Mouse (Mus musculus): ENCODE measurements at regions not wholly inside any gene's neighbourhood (a gene's known extent, or its start where the extent isn't known, plus 50 kb on each side); places are given as distances from the start of the nearest gene placed in this dataset.
A peak's percentile ranks its signal among the peaks of the same experiment; 100 is the strongest.

GRCm38 (mm10) chr5:5956716-5957115, 207.6 kb upstream of the Steap1 start:
- no peaks in the 10 kb centered on the region for H3K4me1 ChIP-seq (ENCODE audit: control insufficient read depth, insufficient read depth, low read length)
- no peak overlapping the region for H3K27ac ChIP-seq (replicated peaks; ENCODE audit: low read depth, low read length)
- no peak for ATAC-seq (ENCODE audit: low FRiP score, low TSS enrichment)
- H3K9ac ChIP-seq (replicated peaks; ENCODE audit: low read length) = no peak overlapping the region
- H3K9me3 ChIP-seq (ENCODE audit: control insufficient read depth, low read length) = no peaks in the 10 kb centered on the region
- 88% methylated on average over 2 of the region's 2 CpGs for WGBS
- no peaks in the 10 kb centered on the region for H3K36me3 ChIP-seq (ENCODE audit: control insufficient read depth, insufficient read depth, low read length)
- H3K27me3 ChIP-seq (ENCODE audit: control insufficient read depth, insufficient read depth, low read length) = no peaks in the 10 kb centered on the region
- no peak overlapping the region for H3K4me2 ChIP-seq (ENCODE audit: low read length)
- H3K4me3 ChIP-seq (replicated peaks; ENCODE audit: low read depth, low read length) = no peak overlapping the region
- DNase-seq = no peak

DNA sequence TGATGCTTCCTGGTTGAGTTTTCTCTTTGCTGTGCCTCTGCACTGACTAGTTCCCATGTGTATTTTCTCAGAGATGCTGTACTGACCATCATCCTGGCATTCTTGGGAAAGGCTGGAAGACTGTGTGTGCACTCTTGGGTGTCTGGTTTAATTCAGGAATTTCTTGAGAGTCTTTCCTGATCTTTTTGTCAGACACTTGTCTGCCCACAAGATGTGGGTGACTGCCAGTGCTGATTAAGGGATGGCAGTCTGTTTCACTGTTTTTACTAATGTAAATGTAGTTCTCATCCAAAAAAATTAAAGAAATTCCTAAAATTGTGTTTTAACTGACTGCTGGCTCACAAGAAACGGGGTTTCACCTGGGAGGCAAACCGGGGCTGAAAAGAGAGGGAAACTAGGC, 206.7 kb upstream of the Steap1 start:
- Histone ChIP-seq H3K9ac (replicated peaks; ENCODE audit: low read length) (no peak overlapping the region), H3K4me1 (ENCODE audit: control insufficient read depth, insufficient read depth, low read length) (no peaks in the 10 kb centered on the region), H3K27ac (replicated peaks; ENCODE audit: low read depth, low read length) (no peak overlapping the region), H3K4me2 (ENCODE audit: low read length) (no peak overlapping the region), H3K36me3 (ENCODE audit: control insufficient read depth, insufficient read depth, low read length) (no peaks in the 10 kb centered on the region), H3K4me3 (replicated peaks; ENCODE audit: low read depth, low read length) (no peak overlapping the region), H3K9me3 (ENCODE audit: control insufficient read depth, low read length) (no peaks in the 10 kb centered on the region), H3K27me3 (ENCODE audit: control insufficient read depth, insufficient read depth, low read length) (no peaks in the 10 kb centered on the region)
- DNase-seq (no peak), ATAC-seq (ENCODE audit: low FRiP score, low TSS enrichment) (no peak)
- WGBS = 73% methylated on average over 2 of the region's 2 CpGs

GRCm38 (mm10) chr5:5925796-5926195, 176.7 kb upstream of the Steap1 start:
- 74% methylated on average over 3 of the region's 3 CpGs for WGBS
- no peak for ATAC-seq (ENCODE audit: low FRiP score, low TSS enrichment)
- no peaks in the 10 kb centered on the region for H3K36me3 ChIP-seq (ENCODE audit: control insufficient read depth, insufficient read depth, low read length)
- DNase-seq = no peak
- no peak overlapping the region for H3K4me3 ChIP-seq (replicated peaks; ENCODE audit: low read depth, low read length)
- no peaks in the 10 kb centered on the region for H3K9me3 ChIP-seq (ENCODE audit: control insufficient read depth, low read length)
- no peak overlapping the region; the same call in 1 of the 2 replicates for H3K27ac ChIP-seq (replicated peaks; ENCODE audit: low read depth, low read length)
- H3K4me2 ChIP-seq (ENCODE audit: low read length) = no peak overlapping the region
- H3K4me1 ChIP-seq (ENCODE audit: control insufficient read depth, insufficient read depth, low read length) = no peaks in the 10 kb centered on the region
- H3K9ac ChIP-seq (replicated peaks; ENCODE audit: low read length) = no peak overlapping the region
- no peaks in the 10 kb centered on the region for H3K27me3 ChIP-seq (ENCODE audit: control insufficient read depth, insufficient read depth, low read length)

DNA sequence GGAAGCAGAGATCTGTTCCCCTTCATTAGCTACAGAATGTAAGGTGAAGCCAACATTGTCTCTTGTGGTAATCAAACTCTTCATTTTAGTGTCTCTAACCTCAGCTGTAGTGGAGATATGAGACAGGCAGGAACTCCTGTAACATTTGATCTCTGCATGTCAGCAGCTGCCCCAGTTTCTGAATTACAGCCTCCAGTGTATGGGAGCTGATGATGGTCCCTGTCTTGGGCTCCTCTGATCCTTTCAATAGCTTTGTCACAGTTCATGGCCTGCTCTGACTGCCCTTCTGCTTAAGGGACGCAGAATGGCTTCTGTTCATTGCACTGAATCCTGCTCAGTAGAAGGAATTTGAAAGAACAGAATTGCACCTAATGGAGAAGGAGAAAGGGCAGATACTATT, 167.3 kb upstream of the Steap1 start:
- Histone ChIP-seq H3K27me3 (ENCODE audit: control insufficient read depth, insufficient read depth, low read length) (no peaks in the 10 kb centered on the region), H3K4me1 (ENCODE audit: control insufficient read depth, insufficient read depth, low read length) (no peaks in the 10 kb centered on the region), H3K9ac (replicated peaks; ENCODE audit: low read length) (no peak overlapping the region), H3K27ac (replicated peaks; ENCODE audit: low read depth, low read length) (no peak overlapping the region), H3K9me3 (ENCODE audit: control insufficient read depth, low read length) (no peaks in the 10 kb centered on the region), H3K36me3 (ENCODE audit: control insufficient read depth, insufficient read depth, low read length) (no peaks in the 10 kb centered on the region), H3K4me3 (replicated peaks; ENCODE audit: low read depth, low read length) (no peak overlapping the region), H3K4me2 (ENCODE audit: low read length) (no peak overlapping the region)
- ATAC-seq (ENCODE audit: low FRiP score, low TSS enrichment) = no peak
- 9% methylated on average over 1 of the region's 1 CpGs for WGBS
- no peak for DNase-seq

- H3K9ac ChIP-seq (replicated peaks; ENCODE audit: low read length) = no peak overlapping the region
- no peak overlapping the region for H3K4me3 ChIP-seq (replicated peaks; ENCODE audit: low read depth, low read length)
- WGBS = 80% methylated on average over 2 of the region's 2 CpGs
- H3K4me1 ChIP-seq (ENCODE audit: control insufficient read depth, insufficient read depth, low read length) = no peaks in the 10 kb centered on the region
- H3K27ac ChIP-seq (replicated peaks; ENCODE audit: low read depth, low read length) = no peak overlapping the region
- no peak for DNase-seq
- H3K36me3 ChIP-seq (ENCODE audit: control insufficient read depth, insufficient read depth, low read length) = no peaks in the 10 kb centered on the region
- no peaks in the 10 kb centered on the region for H3K27me3 ChIP-seq (ENCODE audit: control insufficient read depth, insufficient read depth, low read length)
- H3K4me2 ChIP-seq (ENCODE audit: low read length) = no peak overlapping the region
- ATAC-seq (ENCODE audit: low FRiP score, low TSS enrichment) = no peak
- H3K9me3 ChIP-seq (ENCODE audit: control insufficient read depth, low read length) = no peaks in the 10 kb centered on the region
Observed at GRCm38 (mm10) chr5:5889376-5889775, 140.2 kb upstream of the Steap1 start.

- WGBS = 85% methylated on average over 5 of the region's 5 CpGs
- Histone ChIP-seq H3K36me3 (ENCODE audit: control insufficient read depth, insufficient read depth, low read length) (no peaks in the 10 kb centered on the region), H3K9ac (replicated peaks; ENCODE audit: low read length) (no peak overlapping the region), H3K9me3 (ENCODE audit: control insufficient read depth, low read length) (no peaks in the 10 kb centered on the region), H3K4me3 (replicated peaks; ENCODE audit: low read depth, low read length) (no peak overlapping the region), H3K27ac (replicated peaks; ENCODE audit: low read depth, low read length) (no peak overlapping the region), H3K4me2 (ENCODE audit: low read length) (no peak overlapping the region), H3K4me1 (ENCODE audit: control insufficient read depth, insufficient read depth, low read length) (no peaks in the 10 kb centered on the region), H3K27me3 (ENCODE audit: control insufficient read depth, insufficient read depth, low read length) (no peaks in the 10 kb centered on the region)
- DNase-seq = no peak
- no peak for ATAC-seq (ENCODE audit: low FRiP score, low TSS enrichment)
Observed at GRCm38 (mm10) chr5:5873425-5873824, 124.3 kb upstream of the Steap1 start.

GRCm38 (mm10) chr5:5856146-5856724, 107.1 kb upstream of the Steap1 start:
- DNase-seq = no peak
- no peak overlapping the region for H3K4me2 ChIP-seq (ENCODE audit: low read length)
- no peak overlapping the region for H3K4me3 ChIP-seq (replicated peaks; ENCODE audit: low read depth, low read length)
- no peaks in the 10 kb centered on the region for H3K36me3 ChIP-seq (ENCODE audit: control insufficient read depth, insufficient read depth, low read length)
- no peaks in the 10 kb centered on the region for H3K4me1 ChIP-seq (ENCODE audit: control insufficient read depth, insufficient read depth, low read length)
- H3K9me3 ChIP-seq (ENCODE audit: control insufficient read depth, low read length) = no peaks in the 10 kb centered on the region
- no peak for ATAC-seq (ENCODE audit: low FRiP score, low TSS enrichment)
- H3K27me3 ChIP-seq (ENCODE audit: control insufficient read depth, insufficient read depth, low read length) = no peaks in the 10 kb centered on the region
- WGBS = 75% methylated on average over 12 of the region's 12 CpGs
- H3K9ac ChIP-seq (replicated peaks; ENCODE audit: low read length) = no peak overlapping the region
- no peak overlapping the region for H3K27ac ChIP-seq (replicated peaks; ENCODE audit: low read depth, low read length)

- DNase-seq (peak; percentile 92), ATAC-seq (ENCODE audit: low FRiP score, low TSS enrichment) (peak; percentile 72; the same call in 1 of the 2 replicates)
- Histone ChIP-seq H3K27ac (replicated peaks; ENCODE audit: low read depth, low read length) (no peak overlapping the region), H3K9ac (replicated peaks; ENCODE audit: low read length) (no peak overlapping the region), H3K9me3 (ENCODE audit: control insufficient read depth, low read length) (no peaks in the 10 kb centered on the region), H3K4me1 (ENCODE audit: control insufficient read depth, insufficient read depth, low read length) (no peaks in the 10 kb centered on the region), H3K4me3 (replicated peaks; ENCODE audit: low read depth, low read length) (no peak overlapping the region), H3K4me2 (ENCODE audit: low read length) (no peak overlapping the region), H3K27me3 (ENCODE audit: control insufficient read depth, insufficient read depth, low read length) (no peaks in the 10 kb centered on the region), H3K36me3 (ENCODE audit: control insufficient read depth, insufficient read depth, low read length) (no peaks in the 10 kb centered on the region)
- whole genome bisulfite sequencing = 47% methylated on average over 9 of the region's 9 CpGs
Observed at GRCm38 (mm10) chr5:5845805-5846496, 96.8 kb upstream of the Steap1 start.

DNA sequence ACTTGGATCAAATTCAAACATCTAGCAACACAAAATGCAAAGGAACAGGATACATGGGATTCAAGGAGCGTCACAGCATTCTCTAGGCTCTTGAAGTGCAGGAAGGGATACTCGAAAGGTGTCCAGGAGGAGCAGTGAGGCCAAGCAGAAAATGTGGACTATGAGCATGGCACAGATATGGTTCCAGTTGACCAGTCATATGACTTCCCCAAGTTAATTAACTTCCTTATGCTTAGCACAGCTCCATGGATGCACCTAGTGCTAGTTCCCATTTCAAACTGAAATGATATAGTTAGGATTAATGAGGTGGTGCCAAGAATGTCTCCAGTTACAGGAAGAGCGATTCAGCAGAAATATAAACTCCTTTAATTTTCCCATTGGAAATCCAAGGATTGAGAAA, 95.2 kb upstream of the Steap1 start:
- Histone ChIP-seq H3K4me3 (replicated peaks; ENCODE audit: low read depth, low read length) (no peak overlapping the region), H3K27ac (replicated peaks; ENCODE audit: low read depth, low read length) (no peak overlapping the region), H3K27me3 (ENCODE audit: control insufficient read depth, insufficient read depth, low read length) (no peaks in the 10 kb centered on the region), H3K4me2 (ENCODE audit: low read length) (no peak overlapping the region), H3K9ac (replicated peaks; ENCODE audit: low read length) (no peak overlapping the region), H3K9me3 (ENCODE audit: control insufficient read depth, low read length) (no peaks in the 10 kb centered on the region), H3K36me3 (ENCODE audit: control insufficient read depth, insufficient read depth, low read length) (no peaks in the 10 kb centered on the region), H3K4me1 (ENCODE audit: control insufficient read depth, insufficient read depth, low read length) (no peaks in the 10 kb centered on the region)
- DNase-seq (no peak), ATAC-seq (ENCODE audit: low FRiP score, low TSS enrichment) (no peak)
- 93% methylated on average over 3 of the region's 3 CpGs for WGBS

Data from midbrain, embryonic 14.5 days (tissue).